Mouse (Mus musculus) intestine, embryonic 14.5 days (tissue): ENCODE data around the gene Hist1h4j. TPM values are rescaled to one million over a fixed set of nuclear protein-coding genes. Genes with fewer than 3 reads are reported as not detected.
A peak's percentile ranks its signal among the peaks of the same experiment; 100 is the strongest.
"Not testable (repeated sequence)": the region's sequence is repeated elsewhere in the genome, so short reads cannot be mapped to it uniquely, and the experiment has no call there.

Source experiments
- ATAC-seq: fragments of 200-750 bp; cut with Nextera tagmentation; replicated peaks from 2 replicates; pipeline ENCODE4 v1.8.0; 2017; ENCODE audit warnings: low read depth, moderate number of reproducible peaks, moderate TSS enrichment, moderate library complexity; ENCODE audit not compliant: low FRiP score, low TSS enrichment
- DNase-seq: peaks from one replicate; pipeline ENCODE4 v3.0.0-alpha.2; 2018; ENCODE audit warnings: low spot score
- H3K27ac ChIP-seq: fragments of 300-500 bp; sonication (generic); 2 replicates; pipeline ENCODE4 v1.5.1; 2014; ENCODE audit warnings: low read depth, mild to moderate bottlenecking, control low read depth
- H3K27me3 ChIP-seq: fragments of 300-500 bp; sonication (generic); replicated peaks from 2 replicates; pipeline ENCODE4 v1.6.1; 2014; ENCODE audit warnings: low read length, control low read depth; ENCODE audit not compliant: control insufficient read depth, insufficient read depth
- H3K36me3 ChIP-seq: fragments of 300-500 bp; sonication (generic); 2 replicates; pipeline ENCODE4 v1.6.1; 2014; ENCODE audit warnings: low read length, control low read depth; ENCODE audit not compliant: control insufficient read depth, insufficient read depth
- H3K4me1 ChIP-seq: fragments of 300-500 bp; sonication (generic); replicated peaks from 2 replicates; pipeline ENCODE4 v1.6.1; 2014; ENCODE audit warnings: low read length, control low read depth, mixed read lengths; ENCODE audit not compliant: control insufficient read depth, insufficient read depth
- H3K4me2 ChIP-seq: fragments of 300-500 bp; sonication (generic); 2 replicates; pipeline ENCODE4 v1.6.1; 2014; ENCODE audit warnings: low read length
- H3K4me3 ChIP-seq: fragments of 300-500 bp; sonication (generic); 2 replicates; pipeline ENCODE4 v1.5.1; 2014; ENCODE audit warnings: low read depth, low read length, control low read depth, mixed read lengths
- H3K9ac ChIP-seq: fragments of 300-500 bp; sonication (generic); 2 replicates; pipeline ENCODE4 v1.6.1; 2014; ENCODE audit warnings: mild to moderate bottlenecking, low read length
- H3K9me3 ChIP-seq: fragments of 300-500 bp; sonication (generic); 2 replicates; pipeline ENCODE4 v1.6.1; 2016; ENCODE audit warnings: low read length, control low read depth; ENCODE audit not compliant: control insufficient read depth
- WGBS: fragments of 180-500 bp; shearing (Covaris S2); extraction: QIAGEN DNeasy Blood & Tissue Kit; methylation state at CpG from one replicate; pipeline ENCODE4 v1.1.7; 2014; 5-methylcytosine and 5-hydroxymethylcytosine counted together
- polyA plus RNA-seq: library from polyadenylated mRNA; unstranded; fragments of >200 nt; fragmentation: Nextera tagmentation; extraction: Ambion mirVana; gene quantifications from 2 replicates; pipeline ENCODE4 v1.2.1, GENCODE M21; 2014

Hist1h4j gene
- polyA plus RNA-seq, 1 experiment from 2014 or later = 2.2 TPM

GRCm38 (mm10) chr13:21750159-21751017 lies 15.5 kb downstream of the Hist1h4j start, which contains the start of gene Hist1h4k:
Gene Hist1h4k, minus strand, starts transcription at chr13:21750505.
- H3K9me3 ChIP-seq, H3K36me3 ChIP-seq, H3K27me3 ChIP-seq: not testable (repeated sequence)
- under 1% methylated on average over 39 of the region's 56 CpGs for WGBS
- Histone ChIP-seq H3K4me3 (peak within 1 kb of the TSS; percentile 77), H3K4me2 (peak within 1 kb of the TSS; percentile 82), H3K27ac (peak within 1 kb of the TSS; percentile 97), H3K9ac (peak within 1 kb of the TSS; percentile 88), H3K4me1 (peaks cover 24% of the 10 kb centered on the region)
- DNase-seq (peak; percentile 99), ATAC-seq (peak; percentile 85)

DNA sequence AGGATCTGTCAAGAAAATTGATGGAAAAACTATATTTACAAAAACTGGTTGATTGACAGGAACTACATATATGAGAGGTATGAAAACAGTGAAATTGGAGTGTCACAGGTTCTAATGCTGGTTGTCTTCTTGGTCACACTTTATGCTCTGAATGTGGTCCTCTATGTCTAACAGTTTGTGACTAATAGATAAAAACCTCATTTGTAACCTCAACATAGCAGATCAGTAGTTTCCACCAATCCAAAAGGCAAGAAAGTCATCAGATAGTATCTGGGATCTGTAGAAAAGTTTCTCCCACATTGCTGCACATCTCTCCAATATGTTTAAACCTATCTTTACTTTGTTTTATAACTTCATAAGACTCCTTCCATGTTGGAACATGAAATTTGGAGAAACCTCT lies 16.6 kb downstream of the Hist1h4j start:
- H3K9me3 ChIP-seq = no peaks in the 10 kb centered on the region
- no peak for ATAC-seq
- DNase-seq = no peak
- no peak overlapping the region for H3K4me3 ChIP-seq
- H3K27me3 ChIP-seq = no peaks in the 10 kb centered on the region
- no peak overlapping the region for H3K4me2 ChIP-seq
- H3K36me3 ChIP-seq = no peaks in the 10 kb centered on the region
- peaks cover 24% of the 10 kb centered on the region for H3K4me1 ChIP-seq
- H3K9ac ChIP-seq = no peak overlapping the region
- H3K27ac ChIP-seq = no peak overlapping the region; the same call in 1 of the 2 replicates

DNA sequence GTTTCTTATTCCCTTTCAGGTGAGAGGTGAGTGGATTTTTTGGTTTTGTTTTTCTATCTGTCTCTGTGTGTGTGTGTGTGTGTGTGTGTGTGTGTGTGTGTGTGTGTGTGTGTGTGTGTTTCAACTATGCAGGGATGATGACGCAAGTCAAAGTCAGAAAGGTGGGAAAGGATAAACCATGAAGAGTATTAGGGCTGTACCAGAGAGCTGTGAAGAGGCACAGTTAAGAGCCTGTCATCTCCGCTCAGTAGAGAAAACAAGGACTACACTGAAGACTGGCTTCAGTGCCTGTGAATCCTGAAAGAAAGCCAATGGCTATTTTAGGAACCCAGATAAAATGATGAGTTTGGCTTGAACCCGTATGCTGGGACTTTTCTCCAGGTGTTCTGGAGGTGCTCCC lies 17.0 kb downstream of the Hist1h4j start:
- no peak overlapping the region for H3K9ac ChIP-seq
- H3K36me3 ChIP-seq = no peaks in the 10 kb centered on the region
- ATAC-seq = no peak
- no peaks in the 10 kb centered on the region for H3K9me3 ChIP-seq
- H3K4me1 ChIP-seq = peaks cover 24% of the 10 kb centered on the region
- no peak for DNase-seq
- H3K27me3 ChIP-seq = no peaks in the 10 kb centered on the region
- no peak overlapping the region for H3K4me3 ChIP-seq
- peak overlapping the region; percentile 70; the same call in 1 of the 2 replicates for H3K4me2 ChIP-seq
- peak overlapping the region; percentile 89 for H3K27ac ChIP-seq
- WGBS = 68% methylated on average over 3 of the region's 3 CpGs

- H3K27me3 ChIP-seq = no peaks in the 10 kb centered on the region
- H3K4me3 ChIP-seq = peak overlapping the region; percentile 41
- H3K4me1 ChIP-seq = peaks cover 24% of the 10 kb centered on the region
- H3K9me3 ChIP-seq = no peaks in the 10 kb centered on the region
- DNase-seq = no peak
- ATAC-seq = no peak
- peak overlapping the region; percentile 70 for H3K4me2 ChIP-seq
- H3K27ac ChIP-seq = peak overlapping the region; percentile 89
- 23% methylated on average over 3 of the region's 3 CpGs for WGBS
- peak overlapping the region; percentile 69 for H3K9ac ChIP-seq
- H3K36me3 ChIP-seq = no peaks in the 10 kb centered on the region
Observed at GRCm38 (mm10) chr13:21752356-21752755, 17.5 kb downstream of the Hist1h4j start.

DNA sequence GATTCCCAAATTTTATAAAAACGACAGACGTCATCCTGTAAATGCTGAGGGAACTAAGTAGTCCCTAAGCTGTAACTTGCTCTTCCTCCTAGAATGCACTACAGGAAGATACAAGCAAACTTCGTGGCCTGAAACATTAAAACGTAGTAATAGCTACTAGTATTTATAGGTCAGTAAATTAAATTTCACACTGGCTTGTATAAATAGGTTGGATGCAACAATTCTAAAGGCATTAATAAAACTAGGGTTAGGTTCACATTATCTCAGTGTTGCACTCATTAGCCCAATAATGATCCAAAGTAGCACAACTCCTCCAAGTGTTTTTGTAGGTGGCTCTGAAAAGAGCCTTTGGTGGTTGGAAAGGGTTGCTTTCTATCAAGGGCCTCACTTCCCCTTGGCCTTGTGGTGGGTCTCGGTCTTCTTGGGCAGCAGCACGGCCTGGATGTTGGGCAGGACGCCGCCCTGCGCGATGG lies 18.2 kb downstream of the Hist1h4j start:
- H3K36me3 ChIP-seq = no peaks in the 10 kb centered on the region
- 2% methylated on average over 10 of the region's 10 CpGs for WGBS
- peak overlapping the region; percentile 69 for H3K9ac ChIP-seq
- no peaks in the 10 kb centered on the region for H3K9me3 ChIP-seq
- H3K4me3 ChIP-seq = peak overlapping the region; percentile 41
- H3K4me1 ChIP-seq = peaks cover 24% of the 10 kb centered on the region
- H3K27me3 ChIP-seq = no peaks in the 10 kb centered on the region
- ATAC-seq (no peak), DNase-seq (peak; percentile 66)
- peak overlapping the region; percentile 89 for H3K27ac ChIP-seq
- H3K4me2 ChIP-seq = peak overlapping the region; percentile 70

DNA sequence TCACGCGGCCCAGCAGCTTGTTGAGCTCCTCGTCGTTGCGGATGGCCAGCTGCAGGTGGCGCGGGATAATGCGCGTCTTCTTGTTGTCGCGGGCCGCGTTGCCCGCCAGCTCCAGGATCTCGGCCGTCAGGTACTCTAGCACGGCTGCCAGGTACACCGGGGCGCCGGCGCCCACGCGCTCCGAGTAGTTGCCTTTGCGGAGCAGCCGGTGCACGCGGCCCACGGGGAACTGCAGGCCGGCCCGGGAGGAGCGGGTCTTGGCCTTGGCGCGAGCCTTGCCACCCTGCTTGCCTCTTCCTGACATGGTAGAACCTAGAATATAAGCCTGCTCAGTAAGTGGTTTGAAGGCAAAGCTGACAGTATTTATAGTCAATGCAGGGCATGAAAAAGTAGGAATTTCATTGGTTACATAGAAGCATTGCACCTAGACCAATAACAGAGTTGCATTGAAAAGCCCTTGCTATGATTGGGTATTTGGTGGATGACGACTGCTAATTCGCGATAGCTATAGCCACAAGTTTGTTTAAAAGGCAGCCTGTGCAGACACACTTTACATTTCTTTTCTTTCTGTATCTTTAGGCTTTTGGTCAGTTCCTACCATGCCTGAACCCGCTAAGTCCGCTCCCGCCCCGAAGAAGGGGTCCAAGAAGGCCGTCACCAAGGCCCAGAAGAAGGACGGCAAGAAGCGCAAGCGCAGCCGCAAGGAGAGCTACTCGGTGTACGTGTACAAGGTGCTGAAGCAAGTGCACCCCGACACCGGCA lies 18.8 kb downstream of the Hist1h4j start, which contains the start of the genes Hist1h2ak and Hist1h2bn:
Hist1h2ak (minus strand) TSS at position 304 of the 762 bp plus-strand sequence.
Hist1h2bn (plus strand) TSS at position 600 of the 762 bp plus-strand sequence.
- peak; percentile 93 for ATAC-seq
- H3K27me3 ChIP-seq, H3K36me3 ChIP-seq, H3K9me3 ChIP-seq: not testable (repeated sequence)
- DNase-seq = peak; percentile 87
- peak within 1 kb of the TSS; percentile 70 for H3K4me2 ChIP-seq
- H3K27ac ChIP-seq = peak within 1 kb of the TSS; percentile 89
- H3K4me1 ChIP-seq = peaks cover 20% of the 10 kb centered on the region
- H3K9ac ChIP-seq = peak within 1 kb of the TSS; percentile 69
- WGBS = under 1% methylated on average over 46 of the region's 50 CpGs
- H3K4me3 ChIP-seq = peak within 1 kb of the TSS; percentile 45

DNA sequence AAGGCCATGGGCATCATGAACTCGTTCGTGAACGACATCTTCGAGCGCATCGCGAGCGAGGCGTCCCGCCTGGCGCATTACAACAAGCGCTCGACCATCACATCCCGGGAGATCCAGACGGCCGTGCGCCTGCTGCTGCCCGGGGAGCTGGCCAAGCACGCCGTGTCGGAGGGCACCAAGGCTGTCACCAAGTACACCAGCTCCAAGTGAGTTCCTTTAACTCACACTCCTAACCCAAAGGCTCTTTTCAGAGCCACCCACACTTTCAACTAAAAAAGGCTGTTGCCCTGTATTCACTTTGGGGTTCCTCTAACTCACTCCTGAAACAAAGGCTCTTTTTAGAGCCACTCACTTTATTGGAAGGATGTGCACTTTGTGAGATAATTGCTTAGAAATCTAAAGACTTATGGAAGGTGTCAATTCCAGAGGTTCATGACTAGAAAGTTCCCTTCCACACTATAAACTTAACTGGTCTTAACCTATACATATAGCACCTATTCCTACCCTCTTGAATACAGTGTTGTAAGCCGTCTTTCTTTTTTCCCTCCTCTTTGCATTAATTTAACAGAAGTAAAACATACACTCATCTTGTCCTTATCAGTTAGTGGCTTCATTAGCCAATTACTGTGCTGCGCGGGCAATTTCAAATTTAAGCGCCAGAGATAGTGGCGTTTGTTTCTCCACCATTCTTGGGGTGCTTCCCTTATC lies 19.6 kb downstream of the Hist1h4j start:
- 5% methylated on average over 15 of the region's 26 CpGs for WGBS
- peak overlapping the region; percentile 70 for H3K4me2 ChIP-seq
- not testable (repeated sequence) for H3K27me3 ChIP-seq, H3K36me3 ChIP-seq, ATAC-seq, H3K9me3 ChIP-seq
- H3K27ac ChIP-seq = peak overlapping the region; percentile 89
- peak; percentile 68 for DNase-seq
- H3K4me3 ChIP-seq = peak overlapping the region; percentile 45
- peak overlapping the region; percentile 69 for H3K9ac ChIP-seq
- H3K4me1 ChIP-seq = peaks cover 16% of the 10 kb centered on the region

DNA sequence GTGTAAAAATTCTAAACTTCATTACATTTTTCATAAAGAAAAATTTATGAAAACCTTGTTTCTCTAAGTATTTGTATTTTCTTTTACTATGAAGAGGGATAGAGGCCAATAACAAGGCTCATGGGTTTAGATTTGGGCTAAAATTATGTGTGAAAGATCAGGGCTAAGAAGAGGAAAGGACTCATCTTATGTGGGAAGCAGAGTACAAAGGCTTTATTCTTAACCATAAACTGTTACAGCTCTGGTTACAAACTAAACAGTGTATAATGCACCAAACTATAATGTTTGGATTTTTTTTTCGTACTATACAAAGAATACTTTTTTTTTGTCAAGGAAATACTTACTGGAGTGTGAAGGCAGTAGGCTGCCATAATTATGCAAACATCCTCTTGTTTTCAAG lies 20.8 kb downstream of the Hist1h4j start:
- no peak for DNase-seq
- H3K4me2 ChIP-seq = peak overlapping the region; percentile 66
- no peaks in the 10 kb centered on the region for H3K36me3 ChIP-seq
- H3K9ac ChIP-seq = no peak overlapping the region
- no peak for ATAC-seq
- H3K4me1 ChIP-seq = peaks cover 14% of the 10 kb centered on the region
- WGBS = 74% methylated on average over 1 of the region's 1 CpGs
- no peak overlapping the region for H3K27ac ChIP-seq
- H3K4me3 ChIP-seq = no peak overlapping the region
- no peaks in the 10 kb centered on the region for H3K9me3 ChIP-seq
- H3K27me3 ChIP-seq = no peaks in the 10 kb centered on the region
